Mouse (Mus musculus): ENCODE measurements at regions not wholly inside any gene's neighbourhood (a gene's known extent, or its start where the extent isn't known, plus 50 kb on each side); places are given as distances from the start of the nearest gene placed in this dataset.
A peak's percentile ranks its signal among the peaks of the same experiment; 100 is the strongest.
"Not testable (repeated sequence)": the region's sequence is repeated elsewhere in the genome, so short reads cannot be mapped to it uniquely, and the experiment has no call there.

- DNase-seq (ENCODE audit: low spot score in 2 of 2) = no peak
Observed at GRCm38 (mm10) chr12:43574887-43575605, 635.1 kb downstream of the Dnajb9 start.

- DNase-seq (ENCODE audit: low spot score in 2 of 2) = peak; percentile 9 to 41
Observed at GRCm38 (mm10) chr12:43573186-43573585, 636.9 kb downstream of the Dnajb9 start.

GRCm38 (mm10) chr12:43527614-43528013 lies 682.5 kb downstream of the Dnajb9 start:
- DNase-seq (ENCODE audit: low spot score in 2 of 2) = no peak

- DNase-seq (ENCODE audit: low spot score in 2 of 2) = not testable (repeated sequence)
Observed at GRCm38 (mm10) chr12:43507458-43507857, 702.7 kb downstream of the Dnajb9 start.

- DNase-seq (ENCODE audit: low spot score in 2 of 2) = no peak
Observed at GRCm38 (mm10) chr12:43489896-43490295, 720.2 kb downstream of the Dnajb9 start.

GRCm38 (mm10) chr12:43482683-43483082 lies 727.4 kb downstream of the Dnajb9 start:
- no peak for DNase-seq (ENCODE audit: low spot score in 2 of 2)

GRCm38 (mm10) chr12:43462543-43462942 lies 747.6 kb downstream of the Dnajb9 start:
- no peak for DNase-seq (ENCODE audit: low spot score in 2 of 2)
